Mouse (Mus musculus): ENCODE data around the gene Fndc3b.

- no peak for TF ChIP-seq CEBPB (IDR thresholded peaks at IDR 0.05; ENCODE audit: low read depth)
- no peak for TF ChIP-seq CTCF (IDR thresholded peaks at IDR 0.05; ENCODE audit: control insufficient read depth, insufficient read depth, insufficient read length)
- TF ChIP-seq MYOG (IDR thresholded peaks at IDR 0.05; ENCODE audit: control insufficient read depth, extremely low read depth, insufficient read length): no peak
- TF ChIP-seq FOSL1 (IDR thresholded peaks at IDR 0.05; ENCODE audit: insufficient read depth, low read length, poor library complexity, severe bottlenecking): no peak
Measured at GRCm38 (mm10) chr3:27541181-27541580, 169.9 kb downstream of the Fndc3b start.

All from C2C12 (cell line).